Mouse (Mus musculus): ENCODE data around the gene Cntn1. TPM values are rescaled to one million over a fixed set of nuclear protein-coding genes. Genes with fewer than 3 reads are reported as not detected.

Gene Cntn1
- polyA plus RNA-seq, 1 experiment, result 2.1 TPM

DNA sequence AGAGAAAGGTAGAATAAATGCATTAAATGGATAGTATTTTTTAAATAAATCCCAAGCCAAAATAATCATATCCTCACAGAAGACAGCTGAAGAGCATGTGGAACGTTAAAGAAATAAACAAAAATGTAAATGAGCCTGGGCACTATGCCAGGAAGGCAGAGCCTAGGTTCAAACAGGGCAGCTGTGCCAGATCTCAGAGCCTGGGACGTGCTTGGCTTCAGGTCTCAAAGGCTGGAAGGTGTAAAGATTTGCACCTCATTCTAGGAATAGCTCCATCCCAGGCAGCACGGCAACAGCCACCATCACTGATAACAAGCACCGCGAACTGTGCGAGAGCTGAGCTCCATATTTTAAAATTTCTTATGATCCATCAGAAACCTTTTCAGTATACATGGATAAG lies 313.2 kb downstream of the Cntn1 start:
- WGBS, result 24% methylated on average over 6 of the region's 6 CpGs
- no peak for DNase-seq
- no peak overlapping the region for H3K4me3 ChIP-seq (replicated peaks; ENCODE audit: extremely low read depth, low read depth, low read length)
- no peaks in the 10 kb centered on the region; the same call in none of the 2 replicates for H3K4me1 ChIP-seq (ENCODE audit: control insufficient read depth, insufficient read depth, low read length)
- no peak for TF ChIP-seq POLR2A (IDR thresholded peaks at IDR 0.05; ENCODE audit: borderline replicate concordance, extremely low read depth, low read depth, low read length)
- no peak for TF ChIP-seq CTCF (IDR thresholded peaks at IDR 0.05; ENCODE audit: insufficient read depth, low read length)

DNA sequence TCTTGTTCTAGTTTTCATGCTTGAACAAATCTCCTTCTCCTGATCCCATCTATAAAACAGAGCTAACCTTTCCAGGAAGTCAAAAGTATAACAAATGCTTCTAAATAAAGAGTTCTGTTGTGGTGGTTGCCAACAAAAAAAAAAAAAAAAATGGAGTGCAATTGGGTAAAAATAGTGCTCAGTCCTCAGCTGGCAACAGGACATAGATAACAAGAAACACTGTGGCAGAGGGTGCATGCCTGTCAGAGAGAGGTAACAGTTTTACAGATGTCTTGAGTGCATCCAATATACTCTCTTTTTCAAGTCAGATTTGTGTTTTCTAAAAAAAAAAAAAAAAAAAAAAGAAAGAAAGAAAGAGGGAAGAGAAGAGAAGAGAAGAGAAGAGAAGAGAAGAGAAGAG lies 313.6 kb downstream of the Cntn1 start:
- no peak for DNase-seq
- TF ChIP-seq POLR2A (IDR thresholded peaks at IDR 0.05; ENCODE audit: borderline replicate concordance, extremely low read depth, low read depth, low read length) (no peak), CTCF (IDR thresholded peaks at IDR 0.05; ENCODE audit: insufficient read depth, low read length) (no peak)
- Histone ChIP-seq H3K4me1 (ENCODE audit: control insufficient read depth, insufficient read depth, low read length) (no peaks in the 10 kb centered on the region; the same call in none of the 2 replicates), H3K4me3 (replicated peaks; ENCODE audit: extremely low read depth, low read depth, low read length) (no peak overlapping the region)

Other genes starting within 250 kb of the Cntn1 start
- gene Smgc, start 212.9 kb upstream of the Cntn1 start, polyA plus RNA-seq (2012; rRNA removed), result not detected in 2 replicates

Measured in lung, adult 2 months (tissue).